10 mouse cellular contexts compared by ENCODE assay signal in the genomic region with DNA sequence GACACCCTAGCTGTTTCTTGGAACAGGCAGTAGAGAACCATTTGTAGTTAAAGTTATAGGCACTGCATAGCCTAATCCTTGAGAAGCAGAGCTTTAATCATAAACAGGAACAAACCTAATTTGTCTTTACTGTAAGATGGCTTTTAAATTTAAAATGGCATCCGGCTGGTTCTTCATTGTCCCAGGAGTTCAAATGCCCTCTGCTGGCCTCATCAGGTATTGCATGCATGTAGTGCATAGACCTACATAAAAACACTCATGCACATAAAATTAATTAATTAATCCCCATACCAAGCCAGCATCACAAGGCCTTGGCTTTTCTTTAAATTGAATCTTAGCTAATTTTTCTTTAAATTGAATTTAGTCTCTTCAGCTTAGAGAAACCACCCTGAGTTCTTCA.
DNase-seq lines count a peak whose midpoint lies in the region; ATAC-seq and TF ChIP-seq lines count a peak whose summit lies in the region.
"Had no signal": no experiment of that assay in that cellular context is flagged by ENCODE, and none has a peak within 500 bp of the region (broad histone marks: within the 10 kb centered on the region; RNA-seq: fewer than 3 reads in every experiment).

No protein-coding gene starts in this region.

- WGBS in midbrain, embryonic 11.5 days: 81% methylated on average over 1 of the region's 1 CpGs
- 84% methylated on average over 1 of the region's 1 CpGs for WGBS in midbrain, embryonic 16.5 days

- DNase-seq in gastrocnemius, adult 2 months: no peak
- no peak for DNase-seq in gastrocnemius, postnatal 25 days
- DNase-seq in midbrain, embryonic 11.5 days (ENCODE audit: low spot score, missing footprints): peak; percentile 91
- peak; percentile 52 for DNase-seq in embryo, embryonic 11 days
- DNase-seq in splenic B cell, adult 2 months (ENCODE audit: low read depth, low spot score): peak; percentile 54
- no peak for DNase-seq in cerebellum, postnatal 36 days
- no peak for DNase-seq in right cerebral cortex, postnatal 36 days (ENCODE audit: low spot score in 2 of 2)

- H3K4me3 ChIP-seq in gastrocnemius, adult 2 months: no peak overlapping the region
- H3K4me3 ChIP-seq in midbrain, embryonic 11.5 days (ENCODE audit: low read depth, low read length): no peak overlapping the region
- no peak overlapping the region for H3K4me3 ChIP-seq in midbrain, embryonic 16.5 days (ENCODE audit: low read depth, low read length)
- H3K4me3 ChIP-seq: heart, embryonic 13.5 days; stomach, embryonic 15.5 days had no signal

- peaks cover 3% of the 10 kb centered on the region; the same call in 1 of the 2 replicates for H3K9me3 ChIP-seq in midbrain, embryonic 11.5 days (ENCODE audit: control insufficient read depth, low read length)
- no peaks in the 10 kb centered on the region for H3K9me3 ChIP-seq in midbrain, embryonic 16.5 days (replicated peaks; ENCODE audit: control insufficient read depth, low read length, poor library complexity, severe bottlenecking)
- H3K9me3 ChIP-seq: heart, embryonic 13.5 days; stomach, embryonic 15.5 days had no signal

- no peaks in the 10 kb centered on the region for H3K4me1 ChIP-seq in midbrain, embryonic 11.5 days (ENCODE audit: control insufficient read depth, insufficient read depth, low read length)
- H3K4me1 ChIP-seq in midbrain, embryonic 16.5 days (ENCODE audit: control insufficient read depth, insufficient read depth, low read length): no peaks in the 10 kb centered on the region
- H3K4me1 ChIP-seq: heart, embryonic 13.5 days; stomach, embryonic 15.5 days had no signal

- no peak overlapping the region for H3K9ac ChIP-seq in midbrain, embryonic 11.5 days (ENCODE audit: low read length)
- no peak overlapping the region for H3K9ac ChIP-seq in midbrain, embryonic 16.5 days (ENCODE audit: low read depth, low read length)
- H3K9ac ChIP-seq: heart, embryonic 13.5 days; stomach, embryonic 15.5 days had no signal

- peak; percentile 60 for TF ChIP-seq CTCF in gastrocnemius, adult 2 months (IDR thresholded peaks at IDR 0.05)

- no peaks in the 10 kb centered on the region for H3K36me3 ChIP-seq in midbrain, embryonic 11.5 days (ENCODE audit: control insufficient read depth, insufficient read depth, low read length)
- no peaks in the 10 kb centered on the region for H3K36me3 ChIP-seq in midbrain, embryonic 16.5 days (ENCODE audit: control insufficient read depth, insufficient read depth, low read length)
- no peaks in the 10 kb centered on the region for H3K36me3 ChIP-seq in splenic B cell, adult 2 months (ENCODE audit: control insufficient read depth, insufficient read depth, low read length, poor library complexity, severe bottlenecking)
- H3K36me3 ChIP-seq: heart, embryonic 13.5 days; stomach, embryonic 15.5 days had no signal

- no peak overlapping the region for H3K27ac ChIP-seq in gastrocnemius, adult 2 months
- no peak overlapping the region for H3K27ac ChIP-seq in midbrain, embryonic 11.5 days (ENCODE audit: low read depth, low read length)
- H3K27ac ChIP-seq in midbrain, embryonic 16.5 days (ENCODE audit: low read length): no peak overlapping the region
- H3K27ac ChIP-seq: heart, embryonic 13.5 days; stomach, embryonic 15.5 days had no signal

- no peak for ATAC-seq in midbrain, embryonic 11.5 days (ENCODE audit: low FRiP score)
- ATAC-seq in midbrain, embryonic 16.5 days: no peak

- intact Hi-C loops in gastrocnemius, adult 2 months (cut with DNase I): loop anchor here (10.0 kb wide), 1 partner anchor 346 kb away; no protein-coding TSS in a partner anchor

- H3K4me2 ChIP-seq in midbrain, embryonic 11.5 days: no peak overlapping the region
- H3K4me2 ChIP-seq in midbrain, embryonic 16.5 days (ENCODE audit: low read length): no peak overlapping the region
- H3K4me2 ChIP-seq: heart, embryonic 13.5 days; stomach, embryonic 15.5 days had no signal

- H3K27me3 ChIP-seq in midbrain, embryonic 11.5 days (ENCODE audit: control insufficient read depth, insufficient read depth, low read length): no peaks in the 10 kb centered on the region
- no peaks in the 10 kb centered on the region for H3K27me3 ChIP-seq in midbrain, embryonic 16.5 days (ENCODE audit: control insufficient read depth, insufficient read depth, low read depth, low read length)
- H3K27me3 ChIP-seq in splenic B cell, adult 2 months (ENCODE audit: control insufficient read depth, insufficient read depth, low read length, poor library complexity, severe bottlenecking): no peaks in the 10 kb centered on the region
- H3K27me3 ChIP-seq: heart, embryonic 13.5 days; stomach, embryonic 15.5 days had no signal

Comparison
In these comparisons a context has a peak if more than half of its experiments do, and no peak if none do; other contexts are left out.
1. DNase-seq: peak in midbrain, embryonic 11.5 days (single experiment), embryo, embryonic 11 days (single experiment) and splenic B cell, adult 2 months (single experiment); none in gastrocnemius, adult 2 months (single experiment), gastrocnemius, postnatal 25 days (single experiment), cerebellum, postnatal 36 days (0 of 2) and right cerebral cortex, postnatal 36 days (0 of 2).